Mouse (Mus musculus) frontal cortex, postnatal 14 days (tissue): Measurements from ENCODE around the gene Foxj3.

ENCODE experiments used
- DNase-seq, 2 experiments: peaks; one replicate each; pipeline ENCODE4 v3.0.0; 2022; ENCODE audit warnings: low spot score in 2 of 2

The Foxj3 gene

DNA sequence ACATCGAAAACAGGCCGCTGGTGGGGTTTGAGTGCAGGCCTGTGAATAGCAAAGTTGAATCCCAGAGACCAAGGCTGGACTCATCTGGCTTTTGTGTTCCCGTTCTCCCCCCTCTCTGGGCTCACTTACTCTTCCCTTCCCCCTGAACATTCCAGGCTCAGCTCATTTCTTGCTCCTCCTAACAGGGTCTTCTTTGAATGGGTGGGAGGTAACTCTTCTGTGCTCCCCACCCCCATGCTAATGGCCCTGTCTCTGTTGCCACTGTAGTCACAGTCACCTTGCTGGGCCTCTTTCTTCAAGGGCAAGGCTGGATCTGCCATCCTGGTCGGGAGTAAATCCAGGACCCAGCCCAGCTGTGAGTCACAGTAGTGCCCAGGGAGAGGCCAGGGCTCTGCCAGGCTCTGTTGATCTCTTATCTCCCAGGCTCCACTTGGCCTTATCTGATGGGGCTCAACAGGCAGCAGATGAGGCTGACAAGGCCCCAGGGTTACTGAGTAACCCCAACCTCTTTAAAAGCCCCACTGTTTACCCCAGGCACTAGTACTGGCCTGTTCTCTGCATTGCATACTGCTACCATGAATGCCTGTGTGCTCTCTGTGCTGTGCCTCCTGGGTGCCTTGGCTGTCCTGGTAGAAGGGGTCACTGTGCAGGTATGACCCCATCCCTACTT is 100.5 kb downstream of the Foxj3 start, which contains the start of gene Guca2a:
Gene Guca2a (plus strand): TSS at position 529 of the 670 bp plus-strand sequence.
- no peak for DNase-seq

DNA sequence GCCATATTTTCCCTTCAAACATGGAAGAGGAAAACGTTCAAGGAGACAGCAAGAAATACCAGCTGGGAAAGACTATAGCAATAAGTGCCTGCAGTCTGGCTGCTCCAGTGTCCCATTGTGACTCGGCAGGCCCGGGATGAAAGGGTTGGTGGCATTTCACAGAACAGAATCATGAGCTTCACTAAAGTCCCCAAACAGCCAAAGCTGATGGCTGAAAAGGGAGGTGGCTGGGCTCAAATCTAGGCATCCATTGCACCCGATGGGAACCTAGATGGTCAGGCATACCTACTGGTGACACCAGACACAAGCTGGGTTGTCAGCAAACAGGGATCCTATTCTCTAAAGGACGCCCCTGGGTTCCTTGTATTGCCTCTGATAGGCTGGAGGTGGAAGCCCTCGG is 101.1 kb downstream of the Foxj3 start:
- no peak for DNase-seq

DNA sequence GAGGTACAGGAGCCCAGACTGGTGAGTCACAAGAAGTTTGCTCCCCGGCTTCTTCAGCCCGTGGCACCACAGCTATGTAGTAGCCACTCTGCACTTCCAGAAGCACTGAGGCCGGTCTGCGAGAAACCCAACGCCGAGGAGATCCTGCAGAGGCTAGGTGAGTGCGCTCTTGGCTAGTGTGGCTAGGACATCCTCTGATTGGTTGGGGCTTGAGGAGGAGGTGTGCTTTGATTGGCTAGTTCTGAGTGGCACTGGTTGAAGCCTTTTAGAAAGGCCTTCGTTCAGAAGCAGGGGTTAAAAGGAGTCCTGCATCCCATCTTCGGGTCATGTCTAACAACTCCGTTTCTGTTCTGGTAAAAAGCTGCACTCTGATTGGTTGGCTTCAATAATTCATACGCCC is 101.9 kb downstream of the Foxj3 start:
- DNase-seq, result no peak

DNA sequence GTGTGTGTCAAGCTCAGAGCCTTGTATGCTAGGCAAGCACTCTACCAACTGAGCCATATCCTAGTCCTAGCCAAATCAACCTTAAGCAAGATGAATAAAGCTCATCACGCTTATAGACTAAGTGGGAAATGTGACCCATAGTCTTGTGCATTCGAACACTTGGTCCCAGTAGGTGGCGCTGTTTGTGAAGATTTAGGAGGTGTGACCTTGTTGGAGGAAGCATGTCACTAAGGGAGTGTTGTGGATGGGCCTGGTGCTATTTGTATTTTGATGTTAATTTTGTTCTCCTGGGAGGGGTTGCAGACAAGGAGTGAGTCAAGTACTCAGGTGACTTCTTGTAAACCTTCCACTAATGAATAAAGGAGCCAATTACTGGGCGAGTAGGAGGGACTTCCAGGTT is 105.9 kb downstream of the Foxj3 start:
- DNase-seq, result no peak

DNA sequence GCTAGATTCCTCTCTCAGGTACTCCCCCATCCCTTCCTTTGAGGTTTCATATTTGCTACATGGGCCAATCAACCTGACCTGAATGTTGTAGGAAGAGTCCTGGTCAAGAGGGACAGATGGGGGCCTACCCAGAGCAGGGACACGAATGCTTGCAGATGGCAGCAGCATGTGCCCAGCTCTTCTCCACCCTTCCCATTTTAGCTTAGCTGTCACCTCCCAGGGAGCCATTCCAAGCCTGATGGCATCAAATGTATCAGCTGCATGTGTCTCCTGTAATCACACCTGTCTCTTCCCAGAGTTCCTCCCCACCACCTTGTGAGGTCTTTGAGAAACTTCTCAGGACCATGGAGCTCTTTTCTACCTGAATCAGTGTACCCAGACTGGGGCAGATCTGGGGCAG is 120.2 kb downstream of the Foxj3 start:
- DNase-seq, result no peak

DNA sequence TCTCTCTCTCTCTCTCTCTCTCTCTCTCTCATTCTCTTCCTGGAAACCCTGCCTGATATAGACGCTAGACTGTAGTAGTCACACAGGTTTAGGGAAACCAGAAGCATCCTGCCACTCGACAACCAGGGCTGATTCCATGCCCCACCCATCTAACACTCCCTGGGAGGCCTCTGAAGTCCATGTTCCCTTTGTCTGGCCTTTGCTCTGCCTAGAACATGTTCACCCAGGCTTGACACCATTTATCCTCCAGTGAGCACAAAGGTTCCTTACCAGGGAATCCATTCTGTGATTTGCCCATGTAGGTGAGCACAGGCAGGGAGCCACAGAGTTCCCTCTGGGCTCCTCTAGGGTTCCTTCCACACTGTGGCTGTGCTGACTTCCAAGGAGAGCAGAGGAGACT is 121.4 kb downstream of the Foxj3 start:
- DNase-seq, result no peak

DNA sequence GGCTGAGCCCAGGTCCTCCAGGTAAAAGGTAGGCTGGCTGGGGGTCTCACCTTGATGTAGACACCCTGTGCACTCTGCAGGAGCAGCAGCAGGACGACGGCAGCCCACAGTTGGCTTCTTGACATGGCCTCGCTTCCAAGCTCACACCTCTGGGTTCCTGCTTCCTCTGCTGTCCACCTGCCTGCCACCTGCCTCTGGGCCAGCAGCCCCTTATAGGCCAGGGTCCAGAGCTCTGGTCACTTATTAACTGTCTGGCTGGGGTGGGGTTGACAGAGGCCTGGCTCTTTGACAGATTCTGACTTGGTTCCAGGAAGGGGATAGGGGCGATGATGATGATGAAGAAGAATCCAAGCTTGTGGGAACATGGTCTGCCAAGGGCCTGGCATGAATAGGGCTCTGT is 121.9 kb downstream of the Foxj3 start, which contains the start of gene Guca2b:
Gene Guca2b (minus strand): TSS at position 224 of the 400 bp plus-strand sequence.
- no peak for DNase-seq

DNA sequence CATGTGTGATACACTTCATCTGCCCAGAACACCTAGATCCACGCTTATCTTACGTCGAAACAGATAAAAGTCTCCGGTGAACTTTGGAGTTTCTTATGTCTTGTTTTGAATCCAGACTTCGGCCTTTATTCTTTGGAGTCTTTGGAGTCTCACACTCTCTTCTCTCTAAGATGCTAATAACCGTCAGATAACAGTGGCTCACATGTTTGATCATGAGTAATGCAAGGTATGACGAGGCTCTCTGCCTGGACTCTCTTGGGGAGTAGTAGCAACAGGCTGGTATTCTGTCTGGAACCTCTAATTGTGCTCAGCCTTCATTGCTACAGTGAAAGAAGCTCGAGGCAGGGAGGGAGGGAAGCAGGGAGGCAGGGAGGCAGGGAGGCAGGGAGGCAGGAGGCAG is 123.2 kb downstream of the Foxj3 start:
- no peak for DNase-seq

DNA sequence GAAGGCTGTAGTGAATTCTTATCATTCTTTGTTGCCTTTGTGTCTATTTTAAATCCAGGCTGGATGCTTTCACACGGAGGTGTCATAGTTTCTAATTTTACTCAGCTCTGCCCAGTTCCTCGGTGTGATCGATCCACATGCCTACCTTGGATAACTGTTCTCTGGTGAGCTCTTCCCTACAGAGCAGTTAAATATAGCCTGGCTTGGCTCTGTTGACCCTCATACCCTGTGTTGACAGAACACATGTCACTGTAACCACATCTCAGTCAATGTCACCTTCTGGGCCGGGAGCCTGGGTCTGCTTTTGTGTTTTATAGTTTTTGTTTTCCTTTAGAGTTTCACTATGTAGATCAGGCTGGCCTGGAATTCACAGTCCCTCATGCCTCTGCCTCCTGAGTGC is 125.3 kb downstream of the Foxj3 start:
- DNase-seq, result no peak

DNA sequence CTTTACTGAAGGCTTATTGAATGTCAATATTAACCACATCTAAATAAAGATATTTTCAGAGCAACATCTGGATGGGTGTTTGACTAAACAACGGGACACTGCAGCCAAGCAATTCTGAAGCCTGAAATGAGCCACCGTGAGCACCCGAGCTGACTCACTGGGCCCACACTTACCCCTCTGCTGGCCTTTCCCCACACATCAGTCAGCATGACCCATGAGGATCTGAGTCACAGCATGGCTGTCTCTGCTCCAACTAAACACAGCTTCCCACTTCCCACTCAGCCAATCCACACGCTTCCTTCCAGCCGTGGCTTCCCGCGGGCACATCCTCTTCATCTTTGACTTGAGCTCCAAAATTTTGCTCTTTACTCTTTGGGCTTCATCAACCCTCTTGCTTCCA is 126.2 kb downstream of the Foxj3 start:
- no peak for DNase-seq

DNA sequence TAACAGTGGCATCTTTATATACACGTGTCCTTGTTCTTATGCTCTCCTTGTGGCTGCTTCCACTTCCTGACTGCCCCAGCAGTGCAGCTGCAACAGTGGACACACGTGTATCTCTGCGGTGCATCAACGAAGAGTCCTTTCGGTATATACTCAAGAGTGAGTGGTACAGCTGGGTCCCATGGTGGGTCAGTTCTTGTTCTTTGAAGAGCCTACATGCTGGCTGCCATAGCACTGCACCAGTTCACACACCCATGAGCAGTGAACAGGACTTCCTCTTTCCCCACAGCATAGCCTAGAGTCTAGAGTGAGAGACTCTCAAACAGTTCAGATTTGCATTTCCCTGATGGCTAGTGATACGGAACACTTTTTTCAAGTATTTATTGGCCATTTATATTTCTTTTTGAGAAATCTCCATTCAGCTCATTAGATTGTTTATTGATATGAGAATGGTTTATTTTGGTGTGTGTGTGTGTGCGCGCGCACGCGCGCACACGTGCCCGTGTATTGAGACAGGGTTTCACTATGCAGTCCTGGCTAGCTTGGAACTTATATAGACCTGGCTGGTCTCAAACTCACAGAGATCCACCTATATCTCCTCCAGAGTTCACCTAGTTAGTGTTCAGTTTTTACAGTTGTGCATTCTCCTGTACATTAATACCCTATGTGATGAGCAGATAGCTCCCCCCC is 126.7 kb downstream of the Foxj3 start:
- no peak for DNase-seq

DNA sequence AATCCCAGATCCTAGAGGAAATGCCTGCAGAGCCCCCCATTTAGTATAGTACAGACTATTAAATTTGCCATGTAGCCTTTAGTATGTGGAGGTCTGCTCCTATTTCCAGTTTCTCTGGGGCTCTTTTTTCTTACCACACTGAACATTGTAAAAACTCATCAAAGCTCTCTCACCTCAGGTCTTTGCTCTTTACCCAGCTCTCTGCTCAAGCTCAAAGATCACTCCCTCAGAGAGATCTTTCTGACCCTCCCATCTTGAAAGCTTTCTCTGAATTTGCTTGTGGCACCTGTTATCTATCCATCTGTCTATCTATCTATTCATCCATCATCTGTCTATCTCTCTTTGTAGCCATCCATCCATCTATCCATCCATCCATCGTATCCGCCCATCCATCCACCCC is 128.4 kb downstream of the Foxj3 start:
- no peak for DNase-seq

DNA sequence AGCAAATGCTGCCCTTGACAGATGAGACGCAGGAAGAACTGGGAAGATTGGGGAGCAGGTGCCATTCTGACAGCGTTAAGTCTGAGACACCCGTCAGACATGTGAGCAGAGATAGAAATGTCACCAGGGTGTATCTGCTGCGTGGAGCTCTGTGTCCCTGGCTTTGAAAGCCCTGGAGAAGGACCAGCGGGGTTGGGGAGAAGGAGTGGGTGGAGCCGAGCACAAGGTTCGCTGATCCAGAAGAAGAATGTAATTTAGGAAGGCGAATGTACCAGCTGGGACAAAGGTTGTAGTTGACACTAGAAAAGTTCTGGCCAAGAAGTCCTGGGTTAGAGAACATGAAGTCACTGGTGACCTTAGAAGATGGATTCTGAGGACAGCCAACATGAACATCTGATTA is 129.3 kb downstream of the Foxj3 start:
- no peak for DNase-seq

DNA sequence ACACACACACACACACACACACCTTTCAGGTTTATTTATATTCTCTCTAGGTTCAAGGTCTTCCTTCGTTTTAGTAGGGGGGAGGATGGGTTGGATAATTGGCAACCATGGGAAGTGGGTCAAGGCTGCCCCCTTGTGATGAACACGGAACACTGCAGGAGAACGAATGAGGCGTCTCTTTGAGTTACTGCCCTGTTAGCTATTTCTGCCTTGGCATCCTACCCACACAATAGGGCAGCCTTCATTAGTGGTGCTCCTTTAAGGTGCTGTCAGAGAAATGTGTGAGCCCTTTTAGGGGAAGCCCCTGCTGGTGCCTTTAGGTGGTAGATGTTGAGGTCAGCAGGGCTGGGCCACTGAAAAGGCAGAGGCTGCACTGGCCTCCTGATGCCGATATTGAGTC is 130.7 kb downstream of the Foxj3 start:
- no peak for DNase-seq

DNA sequence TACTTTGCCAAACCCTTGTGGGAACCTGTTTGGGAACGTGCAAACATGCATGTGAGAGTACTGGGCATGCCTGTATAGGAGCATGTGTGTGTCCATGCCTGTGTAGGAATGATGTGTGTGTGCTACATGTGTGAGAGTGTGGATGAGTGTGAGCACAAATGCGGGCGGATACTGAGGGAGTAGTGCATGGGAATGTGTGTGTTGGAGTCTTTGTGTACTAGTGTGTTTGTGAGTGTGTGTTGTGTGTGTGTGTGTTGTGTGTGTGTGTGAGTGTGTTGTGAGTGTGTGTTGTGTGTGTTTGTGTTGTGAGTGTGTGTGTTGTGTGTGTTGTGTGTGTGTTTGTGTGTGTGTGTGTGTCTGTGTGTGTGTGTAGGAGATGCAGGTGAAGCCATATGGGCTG is 131.4 kb downstream of the Foxj3 start:
- DNase-seq, result no peak

DNA sequence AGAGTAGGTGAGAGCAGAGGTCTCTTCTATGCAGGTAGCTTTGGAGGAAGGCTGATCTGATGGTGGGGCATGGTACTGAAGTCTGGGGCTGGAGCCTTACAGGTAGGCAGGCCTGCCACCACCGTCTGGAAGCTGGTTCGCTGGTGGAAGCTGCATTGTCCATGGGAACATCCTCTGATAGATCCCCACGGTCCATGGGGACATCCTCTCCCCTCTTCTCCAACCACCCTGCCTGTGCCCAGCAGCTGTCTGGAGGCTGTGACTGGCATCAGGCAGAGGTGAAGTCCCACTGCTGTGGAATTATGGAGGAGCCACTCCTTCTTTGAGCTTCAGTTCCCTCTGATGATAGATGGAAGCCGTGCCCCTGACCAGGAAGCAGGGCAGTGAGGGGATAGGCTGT is 131.8 kb downstream of the Foxj3 start:
- DNase-seq, result no peak

DNA sequence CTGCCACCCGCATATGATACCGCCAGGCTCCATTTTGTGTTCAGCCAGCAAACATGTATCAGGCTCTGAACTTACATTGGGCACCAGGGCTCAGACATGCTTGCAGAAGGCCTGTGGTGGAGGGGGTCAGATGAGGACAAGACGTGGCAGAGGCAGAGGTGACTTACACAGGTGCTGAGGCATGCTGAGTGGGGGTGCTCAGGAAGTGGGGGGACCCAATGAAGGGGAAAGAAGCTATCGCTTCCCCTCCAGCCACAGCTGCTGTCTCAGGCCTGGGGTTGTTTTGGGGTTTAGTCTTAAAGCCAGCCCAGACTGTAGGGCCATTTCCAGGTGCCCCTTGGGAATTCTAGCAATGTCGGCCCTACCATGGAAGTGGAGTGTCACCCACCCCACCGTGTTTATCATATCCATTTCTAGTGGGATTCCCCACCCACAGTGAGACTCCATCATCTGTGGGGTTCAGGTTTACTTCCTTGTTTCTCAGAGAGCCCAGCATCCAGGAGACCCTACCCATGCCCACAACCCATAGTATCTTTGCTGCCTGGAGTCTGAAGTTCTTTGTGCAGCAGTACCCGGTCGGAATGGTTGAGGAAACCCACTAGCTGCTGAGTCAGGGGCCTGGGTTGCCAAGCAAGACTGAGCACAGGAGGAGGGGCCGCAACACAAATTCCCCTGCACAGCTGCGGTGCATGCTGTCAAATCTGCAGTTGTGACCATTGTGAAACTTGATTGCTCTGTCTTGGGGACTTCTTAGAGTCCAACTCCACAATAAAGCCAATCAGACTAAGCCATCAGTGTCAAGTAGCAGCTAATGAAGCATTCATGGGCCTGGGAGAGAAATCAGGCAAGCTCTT is 132.8 kb downstream of the Foxj3 start:
- no peak for DNase-seq

DNA sequence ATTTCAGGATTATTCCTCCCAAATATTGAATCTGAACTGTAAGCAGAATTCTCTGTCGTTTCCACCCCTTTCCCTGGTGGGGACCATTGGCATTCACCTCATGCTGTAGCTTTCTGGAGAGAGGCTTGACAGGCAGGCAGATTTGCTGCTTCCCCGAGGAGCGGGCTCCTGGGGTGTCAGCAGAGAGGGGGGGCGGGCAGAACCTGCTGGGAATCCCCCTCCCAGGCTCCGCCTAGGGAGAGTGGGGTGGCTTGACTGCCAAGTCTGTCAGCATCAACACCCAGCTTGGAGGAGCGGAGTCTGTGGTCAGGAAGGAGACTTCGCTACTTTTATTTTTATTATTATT is 133.4 kb downstream of the Foxj3 start:
- DNase-seq, result no peak

DNA sequence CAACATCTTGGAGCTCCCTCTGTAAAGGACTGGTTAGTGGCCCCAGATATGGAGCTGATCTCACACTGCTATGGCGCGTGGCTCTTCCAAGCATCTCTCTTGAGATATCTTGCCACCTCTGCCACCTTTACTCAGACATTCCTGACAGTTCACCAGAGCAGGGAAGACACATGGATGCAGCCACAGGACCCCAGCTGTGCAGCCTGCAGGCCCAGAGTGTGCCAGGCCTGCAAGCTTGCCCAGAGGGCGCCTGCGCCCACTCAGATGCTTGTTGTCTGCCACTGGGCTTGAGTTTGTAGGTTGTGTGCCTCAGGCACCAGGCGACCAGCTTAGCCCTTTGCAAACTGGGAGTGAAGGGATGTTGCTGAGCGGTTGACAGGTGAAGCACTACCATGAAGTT is 133.9 kb downstream of the Foxj3 start:
- DNase-seq, result no peak

DNA sequence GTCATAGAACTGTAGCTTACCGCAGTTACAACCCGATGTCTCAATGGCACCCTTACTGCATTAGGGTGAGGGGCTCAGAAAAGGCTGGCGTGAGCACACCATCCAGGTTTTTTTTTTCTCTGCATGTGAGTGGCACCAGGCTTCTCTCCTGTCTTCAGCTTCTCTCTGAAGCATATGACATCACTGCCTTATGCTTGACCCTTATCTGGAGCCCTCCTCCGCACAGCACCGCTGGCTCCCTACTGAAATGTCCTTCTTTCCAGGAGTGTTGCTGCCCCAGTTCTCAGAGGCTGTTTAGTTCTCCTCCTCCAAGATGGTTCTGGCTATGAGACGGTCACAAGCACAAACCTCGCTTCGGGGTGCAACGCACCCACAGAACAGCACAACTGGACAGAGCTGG is 134.4 kb downstream of the Foxj3 start:
- no peak for DNase-seq

DNA sequence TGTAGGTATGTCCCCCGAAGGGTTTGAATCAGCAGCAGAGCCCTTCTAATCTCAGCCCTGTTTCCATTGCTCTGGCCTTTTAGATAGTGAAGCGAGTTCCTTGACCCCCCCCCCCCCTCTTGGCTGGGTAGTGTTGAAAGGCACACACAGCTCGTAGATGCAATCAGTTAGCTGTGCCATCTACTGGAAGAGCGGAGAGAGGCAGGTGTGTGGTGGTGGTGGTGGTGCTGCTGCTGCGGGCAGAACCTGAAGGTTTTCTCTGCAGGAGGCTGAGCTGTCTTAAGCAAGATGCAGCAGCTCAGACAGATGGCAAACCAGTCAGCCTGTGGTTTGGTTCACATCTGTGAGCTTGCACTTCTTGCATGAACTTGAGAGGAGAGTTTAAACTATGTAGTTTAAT is 135.9 kb downstream of the Foxj3 start:
- DNase-seq, result no peak
